Mouse (Mus musculus) limb, embryonic 10.5 days (tissue): ENCODE results near the gene Sds. TPM values are rescaled to one million over a fixed set of nuclear protein-coding genes. Genes with fewer than 3 reads are reported as not detected.

ENCODE experiments used
- DNase-seq: peaks from one replicate; pipeline ENCODE4 v3.0.0-alpha.2; 2017; ENCODE audit warnings: low spot score
- H3K27ac ChIP-seq: fragments of 300-500 bp; sonication (generic); 2 replicates; pipeline ENCODE4 v1.5.1; 2016; ENCODE audit warnings: mild to moderate bottlenecking
- H3K27me3 ChIP-seq: fragments of 300-500 bp; sonication (generic); 2 replicates; pipeline ENCODE4 v1.6.1; 2016; ENCODE audit warnings: low read depth, mild to moderate bottlenecking; ENCODE audit not compliant: poor library complexity, severe bottlenecking
- H3K36me3 ChIP-seq: fragments of 300-500 bp; sonication (generic); 2 replicates; pipeline ENCODE4 v1.6.1; 2016; ENCODE audit warnings: mild to moderate bottlenecking, moderate library complexity
- H3K4me1 ChIP-seq: fragments of 300-500 bp; sonication (generic); 2 replicates; pipeline ENCODE4 v1.6.1; 2016
- H3K4me3 ChIP-seq: fragments of 300-500 bp; sonication (generic); 2 replicates; pipeline ENCODE4 v1.5.1; 2016; ENCODE audit warnings: mild to moderate bottlenecking, moderate library complexity
- H3K9me3 ChIP-seq: fragments of 300-500 bp; sonication (generic); replicated peaks from 2 replicates; pipeline ENCODE4 v1.6.1; 2016; ENCODE audit warnings: mild to moderate bottlenecking
- WGBS: fragments of 180-500 bp; shearing (Covaris S2); methylation state at CpG from one replicate; pipeline ENCODE4 v1.1.7; 2016; 5-methylcytosine and 5-hydroxymethylcytosine counted together
- polyA plus RNA-seq: library from polyadenylated mRNA; unstranded; fragments of >200 nt; fragmentation: Nextera tagmentation; extraction: Ambion mirVana; gene quantifications from 2 replicates; pipeline ENCODE4 v1.2.1, GENCODE M21; 2016

Gene Sds
- polyA plus RNA-seq, 1 experiment from 2014 or later = not detected

GRCm38 (mm10) chr5:120475861-120476260 is 465 bp upstream of the Sds start:
- Histone ChIP-seq H3K36me3 (no peaks in the 10 kb centered on the region), H3K27ac (no peak overlapping the region), H3K4me3 (peak overlapping the region; percentile 14; the same call in 1 of the 2 replicates), H3K4me1 (peaks cover 16% of the 10 kb centered on the region), H3K9me3 (no peaks in the 10 kb centered on the region), H3K27me3 (peaks cover 15% of the 10 kb centered on the region)
- WGBS = 57% methylated on average over 8 of the region's 8 CpGs
- no peak for DNase-seq

- H3K36me3 ChIP-seq = no peaks in the 10 kb centered on the region
Measured at GRCm38 (mm10) chr5:120477993-120478392, 1.7 kb downstream of the Sds start.

GRCm38 (mm10) chr5:120479538-120479937 is 3.2 kb downstream of the Sds start:
- Histone ChIP-seq H3K4me1 (peaks cover 10% of the 10 kb centered on the region), H3K9me3 (no peaks in the 10 kb centered on the region), H3K36me3 (peaks cover 12% of the 10 kb centered on the region), H3K27ac (no peak overlapping the region), H3K4me3 (no peak overlapping the region), H3K27me3 (peaks cover 15% of the 10 kb centered on the region)
- no peak for DNase-seq
- WGBS = 70% methylated on average over 4 of the region's 4 CpGs

More at GRCm38 (mm10) chr5:120477993-120478392, 1.7 kb downstream of the Sds start:
- WGBS = 96% methylated on average over 5 of the region's 5 CpGs
- Histone ChIP-seq H3K27me3 (peaks cover 15% of the 10 kb centered on the region), H3K9me3 (no peaks in the 10 kb centered on the region), H3K4me3 (no peak overlapping the region), H3K4me1 (peaks cover 10% of the 10 kb centered on the region), H3K27ac (no peak overlapping the region)
- no peak for DNase-seq

GRCm38 (mm10) chr5:120481205-120481604 is 4.9 kb downstream of the Sds start:
- Histone ChIP-seq H3K4me3 (no peak overlapping the region), H3K27ac (no peak overlapping the region), H3K36me3 (peaks cover 29% of the 10 kb centered on the region), H3K9me3 (no peaks in the 10 kb centered on the region), H3K27me3 (peaks cover 13% of the 10 kb centered on the region), H3K4me1 (peaks cover 7% of the 10 kb centered on the region)
- WGBS = 79% methylated on average over 9 of the region's 9 CpGs
- no peak for DNase-seq

GRCm38 (mm10) chr5:120483399-120483798 is 7.1 kb downstream of the Sds start:
- Histone ChIP-seq H3K36me3 (peaks cover 51% of the 10 kb centered on the region), H3K27ac (no peak overlapping the region), H3K4me1 (0 out of 2 replicates have a peak, but pooled peaks cover 4% of the 10 kb centered on the region), H3K4me3 (no peak overlapping the region), H3K9me3 (no peaks in the 10 kb centered on the region), H3K27me3 (no peaks in the 10 kb centered on the region)
- DNase-seq = no peak
- WGBS = 87% methylated on average over 19 of the region's 19 CpGs

GRCm38 (mm10) chr5:120487844-120488243 is 11.5 kb downstream of the Sds start:
- no peak overlapping the region for H3K4me3 ChIP-seq
- no peaks in the 10 kb centered on the region for H3K9me3 ChIP-seq
- no peak for DNase-seq
- H3K27me3 ChIP-seq = no peaks in the 10 kb centered on the region
- 87% methylated on average over 8 of the region's 8 CpGs for WGBS
- H3K4me1 ChIP-seq = no peaks in the 10 kb centered on the region
- peaks cover 77% of the 10 kb centered on the region for H3K36me3 ChIP-seq
- no peak overlapping the region for H3K27ac ChIP-seq

- 91% methylated on average over 8 of the region's 8 CpGs for WGBS
- no peaks in the 10 kb centered on the region for H3K27me3 ChIP-seq
- H3K36me3 ChIP-seq = peaks cover 76% of the 10 kb centered on the region
Measured at GRCm38 (mm10) chr5:120490679-120491192, 14.4 kb downstream of the Sds start.

GRCm38 (mm10) chr5:120492437-120492836 is 16.1 kb downstream of the Sds start:
- Histone ChIP-seq H3K4me1 (no peaks in the 10 kb centered on the region), H3K27ac (no peak overlapping the region), H3K4me3 (no peak overlapping the region), H3K9me3 (no peaks in the 10 kb centered on the region), H3K27me3 (no peaks in the 10 kb centered on the region), H3K36me3 (peaks cover 68% of the 10 kb centered on the region)
- DNase-seq = peak; percentile 56
- 59% methylated on average over 11 of the region's 11 CpGs for WGBS

More at GRCm38 (mm10) chr5:120490679-120491192, 14.4 kb downstream of the Sds start:
- Histone ChIP-seq H3K4me1 (no peaks in the 10 kb centered on the region), H3K27ac (no peak overlapping the region), H3K9me3 (no peaks in the 10 kb centered on the region), H3K4me3 (no peak overlapping the region)
- DNase-seq = no peak

GRCm38 (mm10) chr5:120493440-120493839 is 17.1 kb downstream of the Sds start:
- peaks cover 67% of the 10 kb centered on the region for H3K36me3 ChIP-seq
- H3K4me3 ChIP-seq = no peak overlapping the region
- H3K27me3 ChIP-seq = no peaks in the 10 kb centered on the region
- no peaks in the 10 kb centered on the region for H3K4me1 ChIP-seq
- H3K9me3 ChIP-seq = no peaks in the 10 kb centered on the region
- WGBS = 93% methylated on average over 6 of the region's 6 CpGs
- no peak overlapping the region for H3K27ac ChIP-seq
- DNase-seq = no peak

GRCm38 (mm10) chr5:120493873-120494395 is 17.6 kb downstream of the Sds start:
- no peak overlapping the region for H3K27ac ChIP-seq
- no peaks in the 10 kb centered on the region for H3K9me3 ChIP-seq
- peaks cover 69% of the 10 kb centered on the region for H3K36me3 ChIP-seq
- DNase-seq = no peak
- no peak overlapping the region for H3K4me3 ChIP-seq
- WGBS = 87% methylated on average over 9 of the region's 9 CpGs
- H3K27me3 ChIP-seq = no peaks in the 10 kb centered on the region
- no peaks in the 10 kb centered on the region for H3K4me1 ChIP-seq

GRCm38 (mm10) chr5:120495064-120495702 is 18.9 kb downstream of the Sds start:
- H3K4me1 ChIP-seq = no peaks in the 10 kb centered on the region
- H3K4me3 ChIP-seq = no peak overlapping the region
- no peak for DNase-seq
- WGBS = 84% methylated on average over 10 of the region's 10 CpGs
- no peaks in the 10 kb centered on the region for H3K27me3 ChIP-seq
- H3K36me3 ChIP-seq = peaks cover 70% of the 10 kb centered on the region
- peak overlapping the region; percentile 2; the same call in 1 of the 2 replicates for H3K27ac ChIP-seq
- H3K9me3 ChIP-seq = no peaks in the 10 kb centered on the region

GRCm38 (mm10) chr5:120495703-120496226 is 19.4 kb downstream of the Sds start:
- Histone ChIP-seq H3K27me3 (no peaks in the 10 kb centered on the region), H3K27ac (peak overlapping the region; percentile 2; the same call in 1 of the 2 replicates), H3K4me3 (no peak overlapping the region), H3K36me3 (peaks cover 65% of the 10 kb centered on the region), H3K9me3 (no peaks in the 10 kb centered on the region), H3K4me1 (no peaks in the 10 kb centered on the region)
- DNase-seq = no peak
- 89% methylated on average over 13 of the region's 13 CpGs for WGBS

- Histone ChIP-seq H3K9me3 (no peaks in the 10 kb centered on the region), H3K27me3 (no peaks in the 10 kb centered on the region), H3K27ac (no peak overlapping the region), H3K36me3 (peaks cover 60% of the 10 kb centered on the region), H3K4me1 (peaks cover 8% of the 10 kb centered on the region), H3K4me3 (no peak overlapping the region)
- WGBS = 86% methylated on average over 3 of the region's 3 CpGs
- no peak for DNase-seq
Measured at GRCm38 (mm10) chr5:120497071-120497470, 20.7 kb downstream of the Sds start.
